Mouse (Mus musculus) hindbrain, embryonic 11.5 days (tissue): ENCODE results near the gene Lpar3. TPM values are rescaled to one million over a fixed set of nuclear protein-coding genes. Genes with fewer than 3 reads are reported as not detected.
"Not testable (repeated sequence)": the region's sequence is repeated elsewhere in the genome, so short reads cannot be mapped to it uniquely, and the experiment has no call there.

Source experiments
- ATAC-seq: fragments of 200-750 bp; cut with Nextera tagmentation; 2 replicates; pipeline ENCODE4 v1.8.0; 2017; ENCODE audit warnings: mild to moderate bottlenecking, moderate TSS enrichment, moderate library complexity; ENCODE audit not compliant: low FRiP score
- DNase-seq: peaks from one replicate; pipeline ENCODE4 v3.0.0-alpha.2; 2015; ENCODE audit warnings: low spot score
- H3K27ac ChIP-seq: fragments of 300-500 bp; sonication (generic); 2 replicates; pipeline ENCODE4 v1.5.1; 2014; ENCODE audit warnings: mild to moderate bottlenecking, low read depth, low read length
- H3K27me3 ChIP-seq: fragments of 300-500 bp; sonication (generic); 2 replicates; pipeline ENCODE4 v1.6.1; 2014; ENCODE audit warnings: mild to moderate bottlenecking, low read length, moderate library complexity, mixed read lengths; ENCODE audit not compliant: control insufficient read depth, insufficient read depth
- H3K36me3 ChIP-seq: fragments of 300-500 bp; sonication (generic); 2 replicates; pipeline ENCODE4 v1.6.1; 2014; ENCODE audit warnings: mild to moderate bottlenecking, low read length, moderate library complexity, mixed read lengths; ENCODE audit not compliant: control insufficient read depth, insufficient read depth
- H3K4me1 ChIP-seq: fragments of 300-500 bp; sonication (generic); replicated peaks from 2 replicates; pipeline ENCODE4 v1.6.1; 2014; ENCODE audit warnings: low read length, mixed read lengths; ENCODE audit not compliant: control insufficient read depth, insufficient read depth
- H3K4me2 ChIP-seq: fragments of 300-500 bp; sonication (generic); replicated peaks from 2 replicates; pipeline ENCODE4 v1.6.1; 2014; ENCODE audit warnings: mild to moderate bottlenecking, low read depth, low read length
- H3K4me3 ChIP-seq: fragments of 300-500 bp; sonication (generic); 2 replicates; pipeline ENCODE4 v1.5.1; 2014; ENCODE audit warnings: low read depth, low read length
- H3K9ac ChIP-seq: fragments of 300-500 bp; sonication (generic); 2 replicates; pipeline ENCODE4 v1.6.1; 2014; ENCODE audit warnings: low read depth, low read length
- H3K9me3 ChIP-seq: fragments of 300-500 bp; sonication (generic); 2 replicates; pipeline ENCODE4 v1.6.1; 2016; ENCODE audit warnings: low read length; ENCODE audit not compliant: control insufficient read depth
- WGBS: fragments of 180-500 bp; shearing (Covaris S2); extraction: QIAGEN DNeasy Blood & Tissue Kit; methylation state at CpG from one replicate; pipeline ENCODE4 v1.1.7; 2014; 5-methylcytosine and 5-hydroxymethylcytosine counted together
- polyA plus RNA-seq: library from polyadenylated mRNA; unstranded; fragments of >200 nt; fragmentation: Nextera tagmentation; extraction: Ambion mirVana; gene quantifications from 2 replicates; pipeline ENCODE4 v1.2.1, GENCODE M21; 2014

The Lpar3 gene
- polyA plus RNA-seq, 1 experiment from 2014 or later, result 1.4 TPM

DNA sequence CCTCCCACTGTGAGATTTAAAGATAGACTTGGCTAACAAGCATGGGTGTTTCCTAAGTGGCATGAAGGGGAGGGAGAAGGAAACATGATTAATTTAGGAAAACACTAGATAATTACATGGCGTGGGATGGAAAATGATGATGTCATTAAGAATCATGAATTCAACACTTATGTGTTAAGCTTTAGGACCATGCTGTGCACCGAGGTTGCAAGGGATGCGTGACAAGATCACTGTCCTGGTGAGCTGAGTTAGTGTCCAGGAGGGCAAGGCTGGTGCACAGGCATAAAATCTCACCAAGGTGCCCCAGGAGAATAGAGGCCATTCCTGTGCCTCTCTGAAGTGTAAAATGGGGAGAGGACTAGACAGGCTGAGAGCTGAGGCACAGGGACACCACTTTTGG, 21.3 kb upstream of the Lpar3 start:
- Histone ChIP-seq H3K36me3 (no peaks in the 10 kb centered on the region), H3K27me3 (0 out of 2 replicates have a peak, but pooled peaks cover 2% of the 10 kb centered on the region), H3K4me3 (no peak overlapping the region), H3K9ac (no peak overlapping the region), H3K9me3 (no peaks in the 10 kb centered on the region), H3K4me1 (no peaks in the 10 kb centered on the region), H3K4me2 (no peak overlapping the region), H3K27ac (no peak overlapping the region)
- ATAC-seq (no peak; the same call in 1 of the 2 replicates), DNase-seq (no peak)
- WGBS, result 81% methylated on average over 3 of the region's 3 CpGs

DNA sequence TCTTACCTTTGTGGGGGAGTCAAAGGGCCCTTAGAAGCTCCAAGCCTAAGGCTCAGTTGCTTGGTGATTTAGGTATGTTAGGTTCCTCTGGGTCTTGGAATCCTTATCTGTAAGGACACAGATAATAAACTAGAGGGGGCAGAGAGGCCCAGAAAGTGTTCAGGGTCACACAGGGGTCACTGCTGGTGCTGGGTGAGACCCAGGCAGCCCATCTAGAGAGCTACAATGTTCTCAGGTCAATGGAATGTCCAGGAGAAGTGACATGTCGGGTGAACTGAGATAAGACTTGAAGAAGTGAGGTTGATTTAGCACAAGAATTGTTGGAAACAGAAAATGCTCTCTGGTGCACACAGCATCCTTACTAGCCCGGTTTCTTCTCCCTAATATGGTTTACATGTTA, 16.4 kb upstream of the Lpar3 start:
- no peak overlapping the region for H3K4me3 ChIP-seq
- WGBS, result 78% methylated on average over 2 of the region's 2 CpGs
- no peaks in the 10 kb centered on the region for H3K9me3 ChIP-seq
- no peaks in the 10 kb centered on the region for H3K27me3 ChIP-seq
- no peaks in the 10 kb centered on the region for H3K36me3 ChIP-seq
- no peaks in the 10 kb centered on the region for H3K4me1 ChIP-seq
- no peak overlapping the region for H3K9ac ChIP-seq
- H3K4me2 ChIP-seq, result no peak overlapping the region
- ATAC-seq (no peak), DNase-seq (no peak)
- H3K27ac ChIP-seq, result no peak overlapping the region

DNA sequence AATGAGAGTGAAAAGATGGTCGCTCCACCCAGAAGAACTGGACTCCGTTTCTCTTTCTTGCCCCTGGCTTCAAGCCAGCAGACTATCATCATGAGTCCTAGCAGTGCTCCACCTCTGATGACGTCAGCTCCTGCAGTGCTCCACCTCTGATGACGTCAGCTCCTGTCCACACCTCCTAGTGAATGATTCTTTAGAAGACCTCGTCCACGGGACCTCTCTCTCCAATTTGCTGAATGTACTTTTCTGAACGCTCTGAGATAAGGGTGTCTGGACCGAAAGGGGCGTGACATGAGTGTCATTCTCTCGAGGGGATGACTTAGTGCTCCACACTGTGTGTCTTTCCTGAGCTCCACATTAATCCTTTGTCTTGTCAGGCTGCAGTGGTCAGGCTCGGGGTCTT, 15.5 kb upstream of the Lpar3 start:
- DNase-seq (no peak), ATAC-seq (no peak)
- H3K4me2 ChIP-seq, result no peak overlapping the region
- no peaks in the 10 kb centered on the region for H3K27me3 ChIP-seq
- H3K4me1 ChIP-seq, result no peaks in the 10 kb centered on the region
- no peak overlapping the region for H3K4me3 ChIP-seq
- no peaks in the 10 kb centered on the region for H3K36me3 ChIP-seq
- WGBS, result 76% methylated on average over 11 of the region's 11 CpGs
- H3K27ac ChIP-seq, result no peak overlapping the region
- no peak overlapping the region for H3K9ac ChIP-seq
- H3K9me3 ChIP-seq, result no peaks in the 10 kb centered on the region

DNA sequence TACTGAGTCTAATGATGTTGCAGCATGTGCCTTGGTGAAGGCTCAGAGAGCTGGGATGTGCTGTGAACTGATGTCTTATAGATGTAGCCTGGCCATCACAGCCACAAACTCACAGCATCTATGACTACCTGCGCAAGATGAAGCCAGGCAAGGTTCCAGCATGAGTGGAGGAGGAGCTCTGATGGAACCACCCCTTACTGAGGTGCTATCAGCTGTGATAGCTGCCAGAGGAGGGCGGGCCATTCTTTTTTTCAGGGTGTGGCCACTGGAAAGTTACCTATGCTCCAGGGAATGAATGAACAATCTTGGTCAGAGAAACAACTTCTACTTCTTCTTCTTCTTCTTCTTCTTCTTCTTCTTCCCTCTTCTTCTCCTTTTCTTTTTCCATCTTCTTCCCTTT, 14.1 kb upstream of the Lpar3 start:
- no peaks in the 10 kb centered on the region for H3K36me3 ChIP-seq
- WGBS, result 76% methylated on average over 2 of the region's 2 CpGs
- H3K4me2 ChIP-seq, result no peak overlapping the region
- DNase-seq (no peak), ATAC-seq (no peak)
- H3K27me3 ChIP-seq, result no peaks in the 10 kb centered on the region
- no peak overlapping the region for H3K4me3 ChIP-seq
- no peak overlapping the region for H3K27ac ChIP-seq
- H3K9ac ChIP-seq, result no peak overlapping the region
- no peaks in the 10 kb centered on the region for H3K4me1 ChIP-seq
- no peaks in the 10 kb centered on the region for H3K9me3 ChIP-seq

DNA sequence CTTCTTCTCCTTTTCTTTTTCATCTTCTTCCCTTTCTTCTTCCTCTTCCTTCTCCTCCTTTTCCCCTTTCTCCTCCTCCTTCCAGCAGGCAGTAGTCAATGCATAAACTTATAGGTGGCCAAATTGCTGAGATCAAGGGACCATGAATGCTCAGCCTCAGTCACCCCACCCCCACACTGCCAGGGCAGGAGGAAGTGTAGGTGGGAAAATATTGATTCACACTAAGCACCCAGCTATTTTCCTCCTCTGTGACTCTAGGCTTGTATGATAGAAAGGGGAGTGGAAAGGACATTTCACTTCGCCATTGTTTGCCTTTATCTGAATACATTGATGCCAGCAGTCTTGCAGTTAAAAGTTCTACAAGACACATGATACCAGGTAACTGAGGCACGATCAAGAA, 13.3 kb upstream of the Lpar3 start:
- no peaks in the 10 kb centered on the region for H3K9me3 ChIP-seq
- H3K27ac ChIP-seq, result no peak overlapping the region
- no peak overlapping the region for H3K4me3 ChIP-seq
- no peaks in the 10 kb centered on the region for H3K27me3 ChIP-seq
- ATAC-seq (no peak), DNase-seq (no peak)
- no peaks in the 10 kb centered on the region for H3K4me1 ChIP-seq
- WGBS, result 82% methylated on average over 2 of the region's 2 CpGs
- H3K36me3 ChIP-seq, result no peaks in the 10 kb centered on the region
- H3K4me2 ChIP-seq, result no peak overlapping the region
- H3K9ac ChIP-seq, result no peak overlapping the region

DNA sequence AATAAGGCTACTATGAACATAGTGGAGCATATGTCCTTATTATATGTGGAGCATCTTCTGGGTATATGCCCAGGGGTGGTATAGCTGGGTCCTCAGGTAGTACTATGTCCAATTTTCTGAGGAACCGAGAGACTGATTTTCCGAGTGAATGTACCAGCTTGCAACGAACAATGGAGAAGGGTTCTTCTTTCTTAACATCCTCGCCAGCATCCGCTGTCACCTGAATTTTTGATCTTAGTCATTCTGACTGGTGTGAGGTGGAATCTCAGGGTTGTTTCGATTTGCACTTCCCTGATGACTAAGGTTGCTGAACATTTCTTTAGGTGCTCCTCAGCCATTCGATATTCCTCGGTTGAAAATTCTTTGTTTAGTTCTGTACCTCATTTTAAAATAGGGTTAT, 11.0 kb upstream of the Lpar3 start:
- H3K27ac ChIP-seq, H3K27me3 ChIP-seq, DNase-seq, H3K4me1 ChIP-seq, H3K4me2 ChIP-seq, H3K9me3 ChIP-seq, H3K36me3 ChIP-seq, H3K4me3 ChIP-seq, ATAC-seq, H3K9ac ChIP-seq: not testable (repeated sequence)
- 93% methylated on average over 8 of the region's 8 CpGs for WGBS

DNA sequence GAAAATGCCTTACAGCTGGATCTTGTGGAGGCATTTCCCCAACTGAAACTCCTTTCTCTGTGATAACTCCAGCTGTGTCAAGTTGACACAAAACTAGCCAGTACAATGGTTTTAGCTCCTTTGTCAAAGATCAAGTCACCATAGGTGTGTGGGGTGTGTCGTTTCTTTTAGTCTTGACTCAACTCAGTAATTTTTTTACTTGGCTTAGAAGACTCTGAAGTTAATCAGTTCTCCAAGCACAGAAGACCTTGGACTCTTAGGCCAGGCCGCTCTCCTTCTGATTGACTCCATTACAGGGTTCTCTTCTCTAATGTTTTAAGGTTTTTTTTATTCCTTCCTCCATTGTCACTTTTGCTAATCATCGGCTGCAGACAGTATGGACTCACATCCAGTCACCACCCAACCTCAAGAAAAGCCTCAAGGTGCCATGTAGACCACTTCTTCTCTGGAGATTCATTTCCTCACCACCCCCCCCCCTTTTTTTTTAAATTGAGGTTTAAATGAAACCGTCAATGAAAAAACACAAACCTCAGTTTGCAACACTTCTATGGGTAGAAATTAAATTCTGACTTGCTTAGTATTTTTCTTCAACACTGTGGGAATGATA, 9.5 kb upstream of the Lpar3 start:
- H3K9me3 ChIP-seq, result no peaks in the 10 kb centered on the region
- no peaks in the 10 kb centered on the region for H3K27me3 ChIP-seq
- H3K4me1 ChIP-seq, result no peaks in the 10 kb centered on the region
- no peak overlapping the region for H3K27ac ChIP-seq
- no peak overlapping the region for H3K4me2 ChIP-seq
- ATAC-seq, result no peak
- H3K9ac ChIP-seq, result no peak overlapping the region
- 96% methylated on average over 4 of the region's 4 CpGs for WGBS
- DNase-seq, result no peak
- no peaks in the 10 kb centered on the region for H3K36me3 ChIP-seq
- no peak overlapping the region for H3K4me3 ChIP-seq

DNA sequence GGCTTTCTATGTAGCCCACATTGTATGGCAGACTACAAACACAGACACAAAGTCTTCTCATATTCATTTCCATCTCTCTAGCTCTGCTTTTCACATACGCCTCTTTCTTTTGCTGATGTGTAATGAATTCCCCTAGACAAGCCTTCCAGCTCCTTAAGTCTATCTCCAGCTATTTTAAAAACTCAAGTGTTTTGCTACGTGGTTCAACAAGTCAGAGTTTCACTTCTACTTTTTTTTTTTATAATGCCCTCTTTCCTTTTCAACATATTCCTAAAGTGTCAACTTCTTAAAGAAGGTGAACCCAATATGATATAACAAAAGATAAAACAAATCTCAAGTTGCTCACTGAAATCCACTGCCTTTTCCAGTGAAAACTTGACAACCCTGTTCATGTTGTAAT, 8.8 kb upstream of the Lpar3 start:
- DNase-seq (no peak), ATAC-seq (no peak)
- no peak overlapping the region for H3K9ac ChIP-seq
- no peak overlapping the region for H3K27ac ChIP-seq
- WGBS, result 85% methylated on average over 2 of the region's 2 CpGs
- no peaks in the 10 kb centered on the region for H3K27me3 ChIP-seq
- no peak overlapping the region for H3K4me2 ChIP-seq
- no peaks in the 10 kb centered on the region for H3K9me3 ChIP-seq
- H3K4me1 ChIP-seq, result no peaks in the 10 kb centered on the region
- H3K36me3 ChIP-seq, result no peaks in the 10 kb centered on the region
- no peak overlapping the region for H3K4me3 ChIP-seq

DNA sequence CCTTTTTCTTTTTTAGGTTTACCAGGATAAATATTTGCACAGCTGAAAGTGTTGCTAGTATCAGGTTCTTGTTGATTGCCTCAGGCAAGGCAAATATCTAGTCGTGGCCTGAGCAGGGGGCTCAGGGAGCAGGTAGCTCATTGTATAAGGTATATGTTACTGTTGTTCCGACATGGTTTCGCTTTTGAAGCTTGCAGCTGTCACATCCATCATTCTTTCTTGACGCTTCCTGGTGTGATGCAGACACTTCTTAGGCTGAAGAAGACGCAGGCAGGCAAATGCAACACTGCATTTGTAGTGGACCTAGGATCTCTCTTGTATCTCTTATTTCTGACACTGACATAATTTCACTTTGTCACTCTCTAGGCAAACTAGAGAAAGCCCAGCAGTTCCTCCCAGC, 7.4 kb upstream of the Lpar3 start:
- Histone ChIP-seq H3K9ac (no peak overlapping the region), H3K4me1 (no peaks in the 10 kb centered on the region), H3K4me2 (no peak overlapping the region), H3K9me3 (no peaks in the 10 kb centered on the region), H3K27ac (no peak overlapping the region), H3K27me3 (no peaks in the 10 kb centered on the region), H3K36me3 (no peaks in the 10 kb centered on the region), H3K4me3 (no peak overlapping the region)
- ATAC-seq (no peak), DNase-seq (no peak)
- WGBS, result 50% methylated on average over 5 of the region's 5 CpGs
